Mouse (Mus musculus) cerebellum, adult 9-11 months (tissue): ENCODE measurements at regions not wholly inside any gene's neighbourhood (a gene's known extent, or its start where the extent isn't known, plus 50 kb on each side); places are given as distances from the start of the nearest gene placed in this dataset.
"Not testable (repeated sequence)": the region's sequence is repeated elsewhere in the genome, so short reads cannot be mapped to it uniquely, and the experiment has no call there.

ENCODE experiments used
- DNase-seq: peaks from one replicate; pipeline ENCODE4 v3.0.0; 2022

DNA sequence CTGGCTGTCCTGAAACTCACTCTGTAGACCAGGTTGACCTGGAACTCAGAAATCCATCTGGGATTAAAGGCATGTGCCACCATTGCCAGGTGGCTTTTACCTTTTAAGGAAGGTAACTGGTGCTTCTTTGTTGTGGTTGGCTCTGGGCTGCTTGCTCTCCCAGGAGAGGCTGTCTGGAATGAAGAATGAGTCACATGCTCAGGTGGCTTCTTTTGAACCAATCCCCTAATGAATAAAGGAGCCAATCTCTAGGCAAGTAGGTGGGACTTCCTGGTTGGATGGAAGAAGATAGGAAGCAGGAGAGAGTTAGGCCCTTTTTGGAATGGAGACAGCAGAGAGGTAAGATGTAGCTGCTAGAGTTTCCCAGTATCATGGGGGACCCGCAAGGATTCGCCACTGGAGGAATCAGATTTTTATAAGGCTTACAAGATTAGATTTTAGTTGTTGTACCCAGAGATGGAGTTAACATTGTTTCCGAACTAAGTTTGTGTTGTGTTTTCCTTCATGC, 241.6 kb downstream of the Enc1 start:
- DNase-seq, result no peak

DNA sequence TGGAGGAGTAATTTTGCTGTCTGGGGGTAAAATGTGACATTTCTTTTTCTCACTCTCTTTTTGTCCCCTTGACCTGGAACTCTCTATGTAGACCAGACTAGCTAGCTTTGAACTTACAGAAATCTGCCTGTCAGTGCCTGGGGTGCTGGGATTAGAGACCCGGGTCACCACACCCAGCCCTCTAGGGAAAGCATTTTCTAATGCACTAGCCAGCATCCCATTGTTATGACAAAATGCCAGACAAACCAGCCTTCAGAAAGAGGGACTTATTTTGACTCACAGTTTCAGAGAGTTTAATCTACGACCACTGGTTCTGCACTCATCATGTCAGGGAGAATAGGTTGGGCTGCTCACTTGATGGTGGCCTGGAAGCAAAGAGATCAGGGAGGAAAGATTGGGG, 240.4 kb downstream of the Enc1 start:
- DNase-seq, result no peak

DNA sequence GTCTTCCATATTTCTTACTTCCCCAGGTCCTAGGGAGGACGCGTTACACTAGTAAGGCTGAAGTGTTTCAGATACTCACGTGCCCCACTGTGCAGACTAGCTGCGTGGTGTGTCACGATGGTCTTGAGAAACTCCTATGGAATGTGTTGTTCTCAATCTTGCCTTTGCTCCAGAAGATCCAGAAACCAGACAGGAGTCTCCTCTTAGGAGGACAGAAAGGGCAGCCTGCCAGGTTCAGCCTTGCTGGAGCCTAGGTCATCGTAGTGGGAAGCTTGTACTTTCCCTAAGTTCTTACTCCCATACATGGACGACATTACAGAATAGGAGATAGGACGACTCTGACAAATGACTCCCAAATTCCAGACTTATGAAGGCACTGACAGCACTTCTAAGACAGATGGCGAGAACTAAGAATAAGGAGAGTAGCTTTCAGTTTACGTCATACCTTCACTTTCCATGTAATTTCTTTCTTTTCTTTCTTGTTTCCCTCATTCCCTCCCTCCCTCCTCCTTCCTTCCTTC, 238.2 kb downstream of the Enc1 start:
- no peak for DNase-seq

DNA sequence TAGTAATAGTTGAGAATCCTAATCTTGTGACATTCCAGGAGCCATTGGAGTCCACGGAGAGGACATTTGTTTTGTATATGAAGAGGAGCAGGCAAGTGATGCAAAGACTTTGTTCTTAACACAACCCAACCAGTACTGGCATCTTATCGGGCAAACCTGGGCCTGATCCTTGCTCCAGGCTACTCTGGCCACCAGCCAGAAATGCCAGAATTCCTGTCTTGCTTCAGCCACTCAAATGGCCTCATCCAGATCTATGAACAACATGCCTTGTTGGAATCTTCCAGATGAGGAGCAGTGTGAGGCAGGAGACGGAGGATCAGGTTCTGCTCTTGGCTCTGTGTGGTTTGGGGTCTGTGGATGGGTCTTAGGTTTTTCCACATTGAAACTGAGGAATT, 233.1 kb downstream of the Enc1 start:
- no peak for DNase-seq

DNA sequence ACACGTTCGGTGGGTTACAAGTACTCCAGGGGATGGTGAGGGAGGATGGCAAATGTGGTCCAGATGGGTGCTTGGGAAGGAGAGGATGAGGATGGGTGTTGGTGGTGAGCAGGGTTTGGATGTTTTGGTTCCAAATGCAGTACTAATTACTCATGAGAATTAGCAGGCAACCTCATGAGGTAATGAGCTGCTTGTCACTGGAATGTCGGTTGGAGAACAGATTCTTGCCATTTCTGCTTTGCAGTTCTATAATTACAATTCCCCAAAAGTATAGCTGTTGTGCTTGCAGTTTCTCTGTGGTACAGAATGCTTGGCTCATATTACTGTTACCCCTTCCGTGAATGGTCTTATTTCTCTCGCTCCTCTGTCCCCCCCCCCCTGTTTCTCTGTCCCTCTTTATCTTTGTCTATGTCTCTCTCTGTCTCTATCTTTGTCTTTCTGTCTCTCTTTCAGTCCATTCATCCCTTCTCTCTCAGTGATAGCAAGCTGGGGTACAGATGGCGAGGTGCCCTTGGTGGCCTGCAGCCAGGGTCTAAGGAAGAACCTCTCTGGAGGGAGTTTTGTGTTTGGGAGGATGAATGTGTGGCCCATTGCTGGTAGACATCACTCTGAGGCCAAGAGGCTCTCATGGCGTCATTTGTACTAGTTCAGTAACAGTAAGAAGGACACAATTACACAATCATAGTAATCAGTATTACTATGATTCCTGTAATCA, 232.5 kb downstream of the Enc1 start:
- DNase-seq, result no peak

DNA sequence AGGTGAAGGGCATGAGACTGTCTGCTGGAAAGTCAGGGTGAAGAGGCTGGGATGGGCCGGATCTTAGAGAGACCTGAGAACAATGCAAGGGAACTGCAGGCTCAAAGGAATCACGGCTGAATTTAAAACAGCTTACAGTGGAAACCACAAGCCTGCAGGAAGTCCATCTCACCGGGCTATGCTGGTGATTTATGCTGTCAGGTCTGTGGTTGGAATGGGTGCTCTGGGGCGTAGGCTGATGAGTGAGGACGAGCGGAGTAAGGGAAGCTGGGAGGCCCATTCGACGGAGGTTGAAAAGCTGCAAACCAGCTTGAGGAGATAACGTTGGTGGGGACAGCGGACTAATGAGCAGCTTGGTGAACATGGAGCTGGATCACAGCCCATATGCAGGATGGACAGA, 229.1 kb downstream of the Enc1 start:
- no peak for DNase-seq

DNA sequence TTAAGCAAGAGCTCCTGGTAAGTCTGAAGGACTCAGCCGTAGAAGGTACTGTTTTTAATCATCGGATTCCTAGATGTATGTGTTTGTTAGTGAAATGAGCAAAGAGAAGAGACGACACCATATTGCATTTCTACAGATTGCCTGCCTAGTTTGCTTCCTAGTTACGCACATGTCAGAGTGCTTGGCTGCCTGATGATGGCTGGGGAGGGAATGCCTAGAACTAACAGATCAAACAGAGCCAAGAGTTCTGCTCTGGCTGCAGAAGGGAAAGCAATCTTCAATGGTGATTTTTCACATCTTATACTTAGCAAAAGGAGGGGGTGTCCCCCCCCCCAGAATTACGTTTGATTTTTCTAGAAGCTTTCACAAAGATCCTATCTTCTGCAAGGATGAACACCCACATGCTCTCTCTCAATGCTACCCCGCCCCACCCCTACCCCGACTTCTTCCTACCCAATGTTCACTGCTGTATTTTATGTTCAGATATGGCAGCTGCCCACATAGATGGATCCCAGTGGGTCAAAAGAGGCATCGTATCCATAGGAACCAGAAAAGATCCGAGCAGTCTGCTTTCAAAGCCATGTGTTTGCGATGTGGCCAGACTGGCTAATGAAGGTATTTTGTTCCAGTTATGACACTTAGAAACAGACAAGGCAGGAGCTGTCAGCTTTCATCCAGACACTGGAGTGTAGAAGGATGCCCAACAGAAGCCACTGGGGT, 228.1 kb downstream of the Enc1 start:
- no peak for DNase-seq

DNA sequence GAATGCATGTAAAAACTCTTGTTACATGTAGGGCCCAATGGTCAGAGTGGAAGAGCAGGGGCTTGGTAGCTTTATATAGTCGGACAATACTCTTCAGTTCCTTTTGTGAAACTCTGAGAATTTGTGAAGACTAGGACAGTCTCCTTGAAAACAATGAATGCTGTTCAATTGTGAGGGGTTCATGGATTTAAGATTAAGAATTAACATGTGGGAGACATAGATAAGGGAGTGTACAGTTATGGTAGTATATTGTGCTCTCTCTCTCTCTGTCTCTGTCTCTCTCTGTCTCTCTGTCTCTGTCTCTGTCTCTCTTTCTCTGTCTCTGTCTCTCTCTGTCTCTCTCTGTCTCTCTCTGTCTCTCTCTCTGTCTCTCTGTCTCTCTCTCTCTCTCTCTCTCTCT, 225.7 kb downstream of the Enc1 start:
- not testable (repeated sequence) for DNase-seq

DNA sequence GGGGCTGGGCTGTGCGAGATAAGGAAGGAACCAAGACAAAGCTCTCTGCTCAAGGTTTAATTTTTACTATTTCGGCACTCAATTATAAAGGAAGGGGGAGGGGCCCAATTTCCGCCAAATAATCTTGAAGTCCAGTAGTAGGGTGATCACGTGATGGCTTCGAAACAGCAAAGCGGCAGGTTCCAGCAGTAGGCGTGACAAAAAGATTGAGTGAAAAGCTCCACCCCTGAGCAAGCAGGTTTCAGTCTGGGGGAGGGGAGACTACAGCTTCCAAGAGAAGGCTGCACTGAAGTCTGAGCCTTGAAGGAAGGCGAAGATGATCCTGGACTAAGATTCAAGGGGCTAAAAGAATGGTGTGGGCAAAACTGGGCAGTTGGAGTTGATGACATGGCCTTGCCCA, 222.9 kb downstream of the Enc1 start:
- no peak for DNase-seq

DNA sequence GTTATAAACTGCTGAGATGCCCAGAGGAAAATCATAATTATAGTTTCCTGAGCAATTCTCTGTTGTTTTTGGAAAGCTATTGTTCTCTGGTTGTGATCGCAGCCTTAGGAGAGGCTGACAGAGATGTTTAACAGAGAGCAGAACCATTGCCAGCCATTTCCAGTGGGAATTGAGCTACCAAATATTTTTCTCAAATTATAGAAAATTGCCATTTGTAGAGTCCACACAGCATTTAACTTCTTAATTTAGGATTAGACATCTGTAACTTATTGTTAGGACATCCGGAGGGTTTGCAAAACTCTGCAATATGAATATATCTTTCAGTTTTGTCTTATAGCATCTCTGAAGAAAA, 222.0 kb downstream of the Enc1 start:
- DNase-seq, result no peak

DNA sequence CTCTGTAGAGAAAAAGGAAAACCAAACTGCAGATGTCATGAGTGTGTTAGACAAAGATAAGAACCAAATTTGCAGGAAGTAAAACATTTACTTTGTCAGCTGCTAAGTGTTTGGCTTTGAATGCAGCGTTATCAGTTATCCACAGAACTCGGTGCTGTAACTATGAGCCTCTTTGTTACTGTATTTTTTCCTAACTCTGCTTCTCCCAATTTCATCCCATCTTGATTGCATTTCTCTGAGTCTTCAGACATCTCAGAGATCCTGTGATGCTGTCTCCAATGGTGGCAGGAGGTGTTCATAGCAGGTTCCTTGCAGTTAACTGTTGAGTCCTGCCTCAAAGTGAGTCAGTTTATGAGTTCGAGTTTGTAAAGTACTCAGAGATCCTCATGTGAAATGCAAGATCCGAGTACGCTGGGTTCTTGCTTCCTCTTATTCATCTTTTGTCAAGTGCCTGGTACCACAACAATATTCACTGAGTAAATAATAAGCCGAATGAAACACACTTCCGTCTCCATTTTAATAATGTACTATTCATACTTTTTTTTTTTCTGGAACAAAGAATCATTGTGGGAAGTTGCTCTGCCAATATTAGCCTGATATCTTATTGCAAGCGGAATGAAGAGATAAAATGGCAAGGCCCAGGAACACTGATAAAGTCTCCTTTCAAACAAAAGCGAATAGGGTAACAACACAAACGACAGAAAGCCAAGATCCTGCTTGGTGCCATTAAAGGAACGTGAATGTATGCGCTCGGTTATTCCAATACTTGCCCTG, 221.4 kb downstream of the Enc1 start:
- no peak for DNase-seq

DNA sequence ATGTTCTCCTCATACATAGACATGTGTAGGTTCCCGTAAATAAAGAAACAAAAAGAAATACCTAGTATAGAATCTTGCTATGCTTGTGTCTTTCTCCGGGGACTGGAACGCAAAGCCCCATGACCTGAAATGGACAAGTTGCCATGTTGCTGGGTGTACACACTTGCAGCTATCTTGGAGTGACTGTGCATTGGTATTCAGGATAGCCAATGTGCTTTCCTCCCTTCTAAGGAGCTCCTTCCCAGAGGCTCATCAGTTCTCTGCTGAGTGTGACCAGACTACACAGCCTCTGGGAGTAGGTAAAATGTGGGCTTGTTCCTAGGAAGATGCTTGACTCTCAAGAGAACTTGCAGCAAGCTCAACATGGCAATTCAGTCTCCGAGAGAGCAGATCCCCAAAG, 220.3 kb downstream of the Enc1 start:
- no peak for DNase-seq

DNA sequence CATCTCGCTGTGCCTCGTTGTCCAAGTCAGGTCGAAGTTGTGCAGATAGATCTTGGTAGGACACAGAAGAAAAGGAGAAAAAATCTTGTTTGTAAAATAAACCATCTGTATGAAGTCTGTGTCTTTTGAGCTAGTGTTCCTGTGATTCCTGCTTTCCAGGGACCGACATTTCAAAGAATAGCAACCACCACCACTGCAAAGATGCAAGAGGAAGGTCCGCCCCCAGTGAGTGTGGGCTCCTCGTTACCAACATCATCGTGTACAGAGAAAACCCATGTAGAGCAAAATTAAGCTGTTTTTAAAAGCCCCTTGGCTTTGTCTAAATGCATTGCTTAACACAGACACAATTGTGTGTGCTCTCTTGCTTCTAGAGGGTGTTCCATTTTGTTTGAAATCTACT, 218.2 kb downstream of the Enc1 start:
- no peak for DNase-seq

DNA sequence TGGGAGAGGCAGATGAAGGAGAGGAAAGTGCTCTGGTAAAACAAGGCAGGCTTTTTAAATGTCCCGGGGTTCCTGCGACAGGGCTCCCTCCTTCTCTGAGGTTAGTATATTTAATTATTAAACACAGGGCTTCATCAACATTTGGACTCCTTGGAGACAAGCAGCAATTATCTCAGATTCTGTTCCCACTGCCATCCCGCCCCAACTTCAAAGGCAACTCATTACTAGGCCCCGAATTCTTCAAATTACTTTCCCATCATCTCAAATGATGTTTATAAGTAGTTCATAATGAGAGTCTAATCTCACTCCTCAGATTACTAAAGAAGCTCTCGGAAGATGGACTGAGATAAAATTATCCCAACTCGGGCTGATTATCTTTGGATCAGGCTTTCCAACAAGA, 215.1 kb downstream of the Enc1 start:
- no peak for DNase-seq

DNA sequence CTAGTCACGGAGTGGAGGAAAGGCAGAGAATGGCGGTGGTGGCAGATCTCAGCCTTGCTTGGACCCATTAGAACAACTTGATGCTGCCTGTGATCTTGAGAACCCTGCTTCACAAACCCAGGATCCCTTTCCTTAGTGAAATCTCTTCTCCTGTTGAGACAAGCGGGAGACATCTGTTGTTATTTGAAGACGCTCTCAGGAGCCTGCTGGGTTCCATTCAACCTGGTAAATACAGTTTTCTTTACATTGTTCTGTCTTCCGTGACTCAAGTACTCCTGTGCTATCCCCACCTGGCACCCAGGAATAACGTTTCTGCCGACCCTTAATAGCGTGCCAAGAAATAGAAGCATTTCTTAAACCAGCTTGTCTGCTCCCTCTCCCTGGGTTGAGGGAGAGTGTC, 213.8 kb downstream of the Enc1 start:
- DNase-seq, result no peak

DNA sequence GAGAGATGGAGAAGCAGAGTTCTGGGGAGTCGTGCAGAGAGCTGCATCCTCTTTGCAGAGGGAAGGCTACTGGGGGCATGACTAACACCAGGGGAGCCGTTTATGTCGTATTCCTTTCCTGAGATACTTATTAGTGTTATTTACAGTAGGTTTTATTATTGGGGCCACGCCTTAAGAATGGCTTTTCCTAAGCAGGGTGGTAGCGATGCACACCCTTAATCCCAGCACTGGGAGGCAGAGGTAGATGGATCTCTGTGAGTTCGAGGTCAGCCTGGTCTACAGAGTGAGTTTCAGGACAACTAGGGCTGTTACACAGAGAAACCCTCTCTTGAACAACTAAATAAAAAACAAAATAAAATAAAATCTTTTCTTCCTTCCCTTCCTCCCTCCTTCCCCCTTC, 212.6 kb downstream of the Enc1 start:
- no peak for DNase-seq

DNA sequence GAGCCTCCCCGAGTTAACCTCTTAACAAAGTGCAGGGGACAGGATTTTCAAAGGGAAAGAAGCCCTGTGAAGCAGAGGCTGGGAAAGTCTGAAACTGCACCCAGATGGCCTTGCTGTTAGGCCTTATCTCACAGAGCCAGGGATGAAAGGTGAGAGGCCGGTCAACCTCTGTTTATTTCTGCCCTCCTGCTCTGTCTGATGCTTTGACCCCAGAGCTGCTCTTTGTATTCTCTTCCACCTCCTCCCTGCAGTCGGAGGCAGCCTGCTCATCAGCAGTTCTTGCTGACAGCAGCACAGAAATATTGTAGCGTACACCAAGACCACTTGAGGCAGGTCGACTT, 212.2 kb downstream of the Enc1 start:
- DNase-seq, result no peak

DNA sequence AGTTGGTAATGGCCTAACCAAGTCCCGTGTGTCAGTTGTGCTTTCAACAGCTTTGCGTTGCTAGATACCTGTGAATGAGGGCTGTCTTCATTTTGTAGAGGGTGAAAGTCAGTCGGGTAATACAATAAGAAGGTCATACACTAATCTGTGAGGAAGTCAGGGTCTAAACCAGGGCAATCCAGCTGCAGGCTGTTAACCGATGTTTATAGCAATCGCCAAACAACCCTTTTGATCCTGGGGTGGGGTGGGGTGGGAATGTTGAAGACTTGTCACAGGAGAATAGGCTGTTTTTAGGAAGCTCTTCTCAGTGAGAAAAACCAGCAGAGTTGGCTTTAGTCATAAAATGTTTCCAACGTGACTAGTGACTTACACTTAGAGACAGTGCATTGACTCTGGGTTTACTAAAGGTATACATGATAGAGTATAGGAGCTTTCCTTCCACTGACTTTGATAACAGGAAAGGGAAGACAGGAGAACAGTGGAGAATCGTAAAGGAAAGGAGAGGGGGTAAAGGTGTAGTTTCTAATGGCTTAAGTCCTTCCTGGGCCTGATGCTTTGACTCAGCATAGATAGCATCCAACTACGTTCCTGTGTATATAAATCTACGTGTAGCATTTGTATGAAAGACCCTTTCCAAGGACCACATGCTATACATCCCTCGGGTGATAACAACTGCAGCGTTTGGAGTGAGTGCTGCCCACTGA, 211.6 kb downstream of the Enc1 start:
- DNase-seq, result no peak

DNA sequence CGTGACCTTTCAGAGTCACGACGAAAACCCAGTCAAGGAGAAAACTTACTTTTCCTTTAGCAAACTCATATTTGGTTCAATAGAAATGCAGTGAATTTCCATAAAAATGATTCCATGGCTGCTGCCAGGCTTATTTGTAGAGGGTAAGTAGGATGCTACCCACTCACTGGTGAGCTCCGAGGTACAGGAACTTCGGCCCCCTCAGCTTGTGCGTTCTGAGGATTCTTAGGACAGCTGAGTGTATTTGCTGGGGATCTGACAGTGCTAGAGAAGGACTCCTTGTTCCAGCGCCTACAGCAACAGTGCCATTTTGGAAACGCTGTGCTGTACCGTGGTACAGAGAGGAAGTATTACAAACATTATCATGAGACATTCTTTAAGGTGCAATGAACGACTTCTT, 210.4 kb downstream of the Enc1 start:
- no peak for DNase-seq

DNA sequence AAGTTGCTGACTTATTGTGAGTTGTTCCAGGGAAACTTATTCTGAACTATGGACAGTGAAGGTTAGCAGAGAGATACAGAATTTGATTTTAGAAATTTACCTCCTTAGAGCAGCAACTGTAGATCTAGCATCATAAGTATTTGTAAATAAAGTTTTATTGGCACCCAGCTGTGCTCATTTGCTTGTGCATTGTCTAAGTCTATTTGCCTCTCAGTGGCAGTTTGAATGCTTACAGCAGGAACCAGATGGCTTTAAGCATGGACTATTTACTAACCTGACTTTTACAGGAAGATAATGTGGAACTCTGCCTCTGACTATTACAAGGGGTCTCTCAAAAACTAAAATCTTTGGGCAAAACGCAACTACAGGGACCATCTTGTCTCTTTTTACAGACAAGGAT, 207.2 kb downstream of the Enc1 start:
- no peak for DNase-seq

DNA sequence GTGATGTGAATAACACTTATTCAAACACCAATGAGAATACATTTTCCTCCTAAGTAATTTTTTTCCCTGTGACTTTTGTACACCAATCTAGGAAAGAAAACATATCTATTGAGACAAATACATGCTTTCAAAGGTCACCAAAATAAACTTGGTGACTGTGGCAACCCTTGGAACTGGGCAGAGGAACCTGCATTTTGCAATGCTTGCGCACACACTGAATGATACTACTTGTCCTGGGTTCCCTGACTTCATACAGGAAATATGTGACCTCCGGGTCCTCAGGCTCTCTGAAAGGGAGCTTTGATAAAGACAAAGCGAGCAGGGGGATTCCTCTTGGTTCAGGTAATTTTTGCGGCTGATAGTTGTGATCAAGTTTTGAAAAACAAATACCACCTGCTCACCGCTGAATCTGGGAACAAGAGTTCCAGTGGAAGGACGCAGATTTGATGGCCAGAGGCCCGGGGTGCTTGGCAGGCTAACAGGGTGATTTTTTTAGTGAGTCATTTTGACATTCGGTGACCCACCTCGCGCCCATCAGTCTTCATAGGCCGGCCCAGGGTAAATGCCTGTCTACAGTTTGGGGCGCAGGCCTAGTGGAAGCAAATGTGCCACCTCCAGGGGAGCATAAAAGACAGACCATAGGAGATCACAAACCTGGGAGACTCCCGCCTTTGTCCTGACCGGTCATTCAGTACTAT, 203.0 kb downstream of the Enc1 start:
- DNase-seq, result no peak

DNA sequence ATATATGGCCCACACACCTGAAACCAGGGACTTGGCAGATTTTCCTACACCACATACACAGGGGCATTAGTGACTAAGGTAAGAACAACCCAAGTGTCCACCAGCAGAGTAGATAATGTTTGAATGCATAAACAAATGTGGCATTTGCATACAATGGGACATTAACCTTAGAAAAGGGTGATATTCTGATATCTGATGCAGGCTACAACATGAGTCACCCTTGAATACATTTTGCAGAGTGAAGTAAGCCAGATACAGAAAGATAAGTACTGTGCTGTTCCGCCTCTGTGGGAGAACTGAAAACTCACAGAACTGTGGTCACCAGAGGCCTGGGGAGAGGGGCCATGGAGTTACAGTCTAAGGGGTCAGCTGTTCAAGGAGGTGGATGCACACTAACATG, 201.9 kb downstream of the Enc1 start:
- no peak for DNase-seq

DNA sequence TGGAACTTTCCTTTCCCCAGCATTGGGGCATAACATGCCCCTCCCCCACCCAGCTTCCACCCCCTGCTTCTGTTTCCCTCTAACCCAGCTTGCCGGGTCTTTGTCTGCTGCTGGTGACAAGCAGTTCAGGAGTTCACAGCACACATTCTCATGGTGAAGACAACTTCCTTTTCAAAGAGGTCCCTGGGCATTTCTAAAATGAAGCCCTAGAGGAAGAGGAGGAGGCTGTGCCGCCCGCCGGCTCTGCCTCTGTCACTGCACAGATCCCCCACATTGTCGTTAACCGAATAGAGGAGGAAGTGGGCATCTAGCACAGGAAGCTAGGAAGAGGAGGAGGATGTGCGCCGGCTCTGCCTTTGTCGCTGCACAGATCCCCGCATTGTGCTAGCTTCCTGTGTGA, 201.4 kb downstream of the Enc1 start:
- DNase-seq, result no peak
